Mouse (Mus musculus) large intestine, adult 2 months (tissue): ENCODE results near the gene Zmym6. TPM values are rescaled to one million over a fixed set of nuclear protein-coding genes. Genes with fewer than 3 reads are reported as not detected.
"Not testable (repeated sequence)": the region's sequence is repeated elsewhere in the genome, so short reads cannot be mapped to it uniquely, and the experiment has no call there.

Experiments used
- DNase-seq: peaks from one replicate; pipeline ENCODE4 v3.0.0-alpha.2; 2012; ENCODE audit warnings: low read depth, low spot score
- WGBS: fragments of 180-500 bp; shearing (Covaris S2); methylation state at CpG from one replicate; pipeline ENCODE4 v1.1.7; 2018; 5-methylcytosine and 5-hydroxymethylcytosine counted together
- polyA plus RNA-seq: library from polyadenylated mRNA; depleted of rRNA; stranded (reverse); fragments of >200 nt; gene quantifications from 2 replicates; pipeline ENCODE4 v1.2.3, GENCODE M21; 2012; rRNA removed

Gene Zmym6
- 2.1 and 3.1 TPM in 2 replicates for polyA plus RNA-seq

GRCm38 (mm10) chr4:127076875-127077548, at the start of gene Zmym6:
TSS of gene Zmym6 (plus strand) at chr4:127077383.
- WGBS, result under 1% methylated on average over 46 of the region's 46 CpGs
- DNase-seq, result peak; percentile 66

- no peak for DNase-seq
- WGBS, result 80% methylated on average over 3 of the region's 3 CpGs
These were observed 40.0 kb upstream of the Zmym6 start for GRCm38 (mm10) chr4:127037158-127037557.

- 56% methylated on average over 8 of the region's 8 CpGs for WGBS
- peak; percentile 31 for DNase-seq
These were observed 39.0 kb upstream of the Zmym6 start for GRCm38 (mm10) chr4:127037908-127038827.

- WGBS, result 95% methylated on average over 3 of the region's 3 CpGs
- DNase-seq, result no peak
These were observed 38.3 kb upstream of the Zmym6 start for GRCm38 (mm10) chr4:127038828-127039349.

- no peak for DNase-seq
- 86% methylated on average over 3 of the region's 3 CpGs for WGBS
These were observed 37.2 kb upstream of the Zmym6 start for GRCm38 (mm10) chr4:127039871-127040483.

- DNase-seq, result no peak
- 87% methylated on average over 4 of the region's 4 CpGs for whole genome bisulfite sequencing
These were observed 33.6 kb upstream of the Zmym6 start for GRCm38 (mm10) chr4:127043540-127043939.

- WGBS, result 75% methylated on average over 8 of the region's 8 CpGs
- no peak for DNase-seq
These were observed 26.1 kb upstream of the Zmym6 start for GRCm38 (mm10) chr4:127051121-127051520.

GRCm38 (mm10) chr4:127053071-127053470, 24.1 kb upstream of the Zmym6 start:
- DNase-seq, result no peak
- 97% methylated on average over 5 of the region's 5 CpGs for WGBS

- 85% methylated on average over 7 of the region's 7 CpGs for WGBS
- no peak for DNase-seq
These were observed 22.5 kb upstream of the Zmym6 start for GRCm38 (mm10) chr4:127054522-127055198.

GRCm38 (mm10) chr4:127060585-127061290, 16.4 kb upstream of the Zmym6 start, which contains the start of gene Zmym1:
TSS of gene Zmym1 (minus strand) at chr4:127061152.
- WGBS, result under 1% methylated on average over 38 of the region's 38 CpGs
- DNase-seq, result peak; percentile 37

GRCm38 (mm10) chr4:127064051-127064450, 13.1 kb upstream of the Zmym6 start:
- WGBS, result 82% methylated on average over 1 of the region's 1 CpGs

GRCm38 (mm10) chr4:127074915-127075314, 2.3 kb upstream of the Zmym6 start:
- no peak for DNase-seq
- WGBS, result 58% methylated on average over 1 of the region's 1 CpGs

More at GRCm38 (mm10) chr4:127064051-127064450, 13.1 kb upstream of the Zmym6 start:
- DNase-seq, result no peak

GRCm38 (mm10) chr4:127080806-127081205, 3.6 kb downstream of the Zmym6 start:
- WGBS, result 35% methylated on average over 1 of the region's 1 CpGs
- DNase-seq, result no peak

- 78% methylated on average over 2 of the region's 2 CpGs for WGBS
- no peak for DNase-seq
These were observed 5.9 kb downstream of the Zmym6 start for GRCm38 (mm10) chr4:127083131-127083530.

- peak; percentile 66 for DNase-seq
- 35% methylated on average over 1 of the region's 1 CpGs for WGBS
These were observed 8.6 kb downstream of the Zmym6 start for GRCm38 (mm10) chr4:127085761-127086160.

GRCm38 (mm10) chr4:127091188-127091587, 14.0 kb downstream of the Zmym6 start:
- 97% methylated on average over 1 of the region's 1 CpGs for WGBS
- DNase-seq, result no peak

GRCm38 (mm10) chr4:127095090-127095489, 17.9 kb downstream of the Zmym6 start:
- 89% methylated on average over 4 of the region's 4 CpGs for WGBS
- DNase-seq, result no peak

- WGBS, result 97% methylated on average over 1 of the region's 2 CpGs
- DNase-seq, result not testable (repeated sequence)
These were observed 22.4 kb downstream of the Zmym6 start for GRCm38 (mm10) chr4:127099552-127099951.

GRCm38 (mm10) chr4:127107566-127107965, 30.4 kb downstream of the Zmym6 start:
- no peak for DNase-seq
- 91% methylated on average over 4 of the region's 4 CpGs for WGBS
